Mouse (Mus musculus) C2C12 (cell line): ENCODE results near the gene Spop. TPM values are rescaled to one million over a fixed set of nuclear protein-coding genes. Genes with fewer than 3 reads are reported as not detected.

Source experiments
- H3K27me3 ChIP-seq: one replicate; pipeline ENCODE4 v1.6.1; 2011; ENCODE audit not compliant: control insufficient read depth, insufficient read depth, insufficient read length
- H3K36me3 ChIP-seq: one replicate; pipeline ENCODE4 v1.6.1; 2011; ENCODE audit not compliant: control insufficient read depth, insufficient read depth
- H3K4me3 ChIP-seq: one replicate; pipeline ENCODE4 v1.5.1; 2011; ENCODE audit warnings: mild to moderate bottlenecking, control low read depth; ENCODE audit not compliant: poor library complexity, insufficient read depth, severe bottlenecking
- H3K79me2 ChIP-seq: one replicate; pipeline ENCODE4 v1.6.1; 2011; ENCODE audit not compliant: control insufficient read depth, insufficient read depth
- H3K79me3 ChIP-seq: one replicate; pipeline ENCODE4 v1.6.1; 2011; ENCODE audit warnings: low read depth, control low read depth
- H3ac ChIP-seq: one replicate; pipeline ENCODE3; 2011; ENCODE audit warnings: low read depth; ENCODE audit not compliant: control insufficient read depth, insufficient read length
- CEBPB ChIP-seq: IDR thresholded peaks from one replicate; pipeline ENCODE4 v1.6.1; 2011; ENCODE audit warnings: low read depth, mild to moderate bottlenecking, control low read depth, moderate library complexity
- CTCF ChIP-seq: IDR thresholded peaks from one replicate; pipeline ENCODE4 v1.5.1; 2011; ENCODE audit not compliant: control insufficient read depth, insufficient read depth, insufficient read length
- FOSL1 ChIP-seq: IDR thresholded peaks from one replicate; pipeline ENCODE4 v1.8.0; 2011; ENCODE audit warnings: mild to moderate bottlenecking, low read length; ENCODE audit not compliant: poor library complexity, insufficient read depth, severe bottlenecking
- MAX ChIP-seq: IDR thresholded peaks from one replicate; pipeline ENCODE4 v1.6.1; 2011; ENCODE audit warnings: mild to moderate bottlenecking, control low read depth
- MYOD1 ChIP-seq: IDR thresholded peaks from one replicate; pipeline ENCODE4 v1.6.1; 2011; ENCODE audit warnings: low read depth; ENCODE audit not compliant: control insufficient read depth, insufficient read length
- MYOG ChIP-seq: IDR thresholded peaks from one replicate; pipeline ENCODE4 v1.6.1; 2011; ENCODE audit not compliant: control insufficient read depth, insufficient read length; ENCODE audit errors: extremely low read depth
- USF1 ChIP-seq: IDR thresholded peaks from one replicate; pipeline ENCODE4 v1.6.1; 2011; ENCODE audit warnings: low read depth, mild to moderate bottlenecking, control low read depth, moderate library complexity
- polyA plus RNA-seq: library from polyadenylated mRNA; unstranded; fragments of >200 nt; fragmentation: generic; extraction: Trizol; gene quantifications from one replicate; pipeline ENCODE4 v1.2.1, GENCODE M21; 2012; ENCODE audit warnings: missing spikeins

Spop gene
- polyA plus RNA-seq, 1 experiment, result 59.0 TPM

DNA sequence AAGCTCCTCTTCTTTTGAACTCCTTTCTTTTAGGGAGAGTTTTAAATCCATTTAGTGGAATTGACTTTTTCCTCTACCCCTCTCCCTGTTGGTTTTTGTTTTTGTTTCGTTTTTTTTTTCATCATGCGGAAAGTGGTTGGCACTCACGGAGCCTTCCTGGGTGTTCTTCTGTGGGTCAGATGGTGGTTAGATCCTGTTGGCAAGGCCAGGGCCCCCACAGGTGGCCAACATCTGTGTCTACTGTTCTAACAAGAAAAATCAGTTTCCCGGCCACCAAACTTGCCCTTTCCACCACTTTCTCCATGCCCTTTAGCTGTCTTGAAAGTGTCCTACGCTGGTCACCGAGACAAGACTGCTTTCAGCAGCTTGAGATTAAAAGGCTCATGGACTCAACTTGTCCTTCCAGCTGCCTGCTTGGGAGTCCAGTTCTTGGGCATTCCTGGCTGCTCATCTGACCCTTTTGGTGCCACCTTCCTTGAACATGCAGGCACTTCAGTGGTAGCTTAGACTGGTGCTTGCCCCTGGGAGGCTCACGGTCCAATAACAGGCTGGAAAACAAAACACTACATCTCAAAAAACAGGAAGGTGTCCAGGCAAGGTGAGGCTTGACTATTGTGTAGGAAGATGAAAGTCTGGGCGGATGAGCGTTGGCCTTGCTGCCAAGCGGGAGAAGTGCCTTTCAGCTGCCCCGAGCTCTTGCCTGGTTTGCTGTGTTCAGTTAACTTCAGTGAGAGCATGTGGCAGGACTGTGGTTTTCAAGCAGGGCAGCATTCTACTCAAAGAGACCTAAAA, 21.0 kb upstream of the Spop start:
- Histone ChIP-seq H3K36me3 (peaks cover 42% of the 10 kb centered on the region), H3K27me3 (no peaks in the 10 kb centered on the region), H3ac (no peak overlapping the region), H3K79me2 (no peaks in the 10 kb centered on the region), H3K4me3 (no peak overlapping the region), H3K79me3 (no peaks in the 10 kb centered on the region)
- no peak for TF ChIP-seq CEBPB

DNA sequence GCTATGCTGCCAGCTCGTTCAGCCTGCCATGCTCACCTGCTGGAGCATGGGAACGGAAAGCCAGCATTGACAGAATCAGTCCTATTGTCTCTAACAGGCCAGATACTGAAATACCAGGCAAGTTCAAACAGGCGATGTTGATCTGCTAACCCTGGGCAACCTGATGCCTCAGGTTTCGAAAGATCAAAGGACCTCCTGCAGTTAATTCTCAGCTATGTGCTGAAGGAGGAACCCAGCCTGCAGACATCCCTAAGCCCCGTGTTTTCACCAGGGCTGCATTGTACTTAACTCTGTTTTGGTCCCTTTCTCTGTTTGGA, 20.4 kb upstream of the Spop start:
- TF ChIP-seq MAX, result no peak
- no peak for TF ChIP-seq FOSL1
- TF ChIP-seq CTCF, result no peak
- peaks cover 37% of the 10 kb centered on the region for H3K36me3 ChIP-seq
- no peaks in the 10 kb centered on the region for H3K79me2 ChIP-seq
- no peaks in the 10 kb centered on the region for H3K79me3 ChIP-seq
- no peak overlapping the region for H3K4me3 ChIP-seq
- H3ac ChIP-seq, result no peak overlapping the region
- H3K27me3 ChIP-seq, result no peaks in the 10 kb centered on the region

DNA sequence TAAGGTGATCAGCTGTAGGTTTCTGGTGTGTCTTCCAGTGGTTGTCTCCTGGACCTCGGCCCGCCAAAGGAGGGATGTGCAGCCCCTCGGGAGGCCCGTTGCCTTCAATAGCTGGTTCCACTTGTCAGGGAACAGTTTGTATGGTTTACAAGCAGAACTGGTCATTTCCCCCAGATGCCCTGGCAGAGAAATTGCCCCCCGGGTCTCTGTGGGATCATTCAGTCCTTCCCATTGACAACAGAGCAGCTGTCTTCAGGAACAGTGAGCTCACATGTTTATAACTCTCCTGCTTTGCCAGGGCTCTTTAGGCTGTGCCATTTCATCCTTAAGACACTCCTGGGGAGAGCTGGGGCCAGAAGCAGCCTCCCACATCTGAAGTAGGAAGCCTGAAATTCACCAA, 19.8 kb upstream of the Spop start:
- no peak overlapping the region for H3K4me3 ChIP-seq
- peaks cover 30% of the 10 kb centered on the region for H3K36me3 ChIP-seq
- no peaks in the 10 kb centered on the region for H3K79me3 ChIP-seq
- no peak overlapping the region for H3ac ChIP-seq
- no peak for TF ChIP-seq CTCF
- TF ChIP-seq MYOG, result no peak
- no peak for TF ChIP-seq FOSL1
- no peak for TF ChIP-seq USF1
- no peak for TF ChIP-seq CEBPB
- TF ChIP-seq MAX, result no peak
- TF ChIP-seq MYOD1, result no peak
- H3K27me3 ChIP-seq, result no peaks in the 10 kb centered on the region
- H3K79me2 ChIP-seq, result no peaks in the 10 kb centered on the region

DNA sequence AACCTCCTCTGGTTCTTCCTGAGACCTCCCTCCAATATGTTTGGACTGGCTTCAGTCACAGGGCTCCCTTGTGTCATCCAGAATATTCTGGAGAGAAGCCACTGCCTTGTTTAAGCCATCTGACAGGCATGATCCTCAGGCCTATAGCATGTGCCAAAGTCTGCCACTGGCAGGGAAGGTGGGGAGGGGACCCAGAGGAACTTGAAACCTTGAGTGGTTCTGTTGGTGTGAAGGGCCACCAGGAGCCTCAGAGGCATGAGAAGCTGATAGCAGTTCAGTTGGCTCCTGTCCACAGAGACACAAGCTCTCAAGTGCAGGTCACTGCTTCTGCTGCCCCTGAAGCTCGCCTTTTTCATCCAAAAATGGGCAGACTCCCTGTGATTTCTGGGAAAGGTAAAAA, 17.3 kb upstream of the Spop start:
- no peak overlapping the region for H3K4me3 ChIP-seq
- TF ChIP-seq USF1 (no peak), CEBPB (no peak), CTCF (no peak), MYOG (no peak), FOSL1 (no peak), MYOD1 (no peak), MAX (no peak)
- no peaks in the 10 kb centered on the region for H3K79me2 ChIP-seq
- no peaks in the 10 kb centered on the region for H3K79me3 ChIP-seq
- H3K36me3 ChIP-seq, result peaks cover 7% of the 10 kb centered on the region
- no peaks in the 10 kb centered on the region for H3K27me3 ChIP-seq
- no peak overlapping the region for H3ac ChIP-seq

DNA sequence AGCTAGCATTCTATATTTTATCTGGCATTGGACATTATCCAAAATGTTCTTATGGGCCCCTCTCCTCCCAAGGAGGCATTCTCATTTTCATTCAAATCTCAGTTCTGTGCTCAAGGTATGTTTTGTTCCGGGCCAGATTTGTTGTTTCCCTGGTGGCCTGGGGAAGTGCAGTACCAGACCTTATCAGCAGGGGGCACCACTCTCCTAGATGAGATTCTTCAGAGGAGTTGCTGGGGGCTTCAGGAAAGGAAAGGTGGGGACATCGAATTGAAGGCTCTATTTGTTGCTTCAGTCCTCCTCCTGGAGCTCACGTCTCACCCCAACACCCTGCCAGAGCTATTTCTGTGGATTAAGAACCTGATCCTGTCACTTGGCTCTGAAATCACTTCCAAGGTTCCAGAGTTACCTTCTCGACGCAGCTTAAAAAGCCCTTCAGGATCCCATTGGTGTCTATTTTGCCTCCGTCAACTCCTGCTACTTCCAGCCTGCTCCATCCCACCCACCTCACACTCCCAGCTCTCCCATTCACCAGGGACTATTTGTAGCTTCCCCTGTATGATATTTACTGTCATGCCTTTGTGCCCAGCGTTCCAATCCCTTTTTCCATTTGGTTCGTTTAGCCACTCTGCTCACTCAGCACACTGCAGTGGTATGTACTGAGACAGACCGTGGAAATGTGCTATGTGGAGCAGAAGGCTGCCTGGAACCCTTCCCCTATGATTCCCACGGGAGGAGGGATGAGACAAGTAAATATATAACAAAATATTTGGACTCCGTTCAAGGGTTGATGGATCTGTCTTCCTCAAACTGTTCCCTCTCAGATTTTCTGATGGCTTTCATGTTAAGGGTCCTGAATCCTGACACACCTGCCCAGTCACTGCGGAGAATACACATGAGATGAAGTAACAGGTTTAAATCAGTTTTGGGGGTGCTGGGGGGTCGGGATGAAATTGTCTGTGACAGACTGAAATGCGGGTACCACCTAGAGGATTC, 15.7 kb upstream of the Spop start:
- no peak overlapping the region for H3ac ChIP-seq
- H3K79me2 ChIP-seq, result no peaks in the 10 kb centered on the region
- TF ChIP-seq FOSL1 (no peak), CEBPB (no peak), MYOG (no peak), MYOD1 (no peak), CTCF (no peak), USF1 (no peak), MAX (no peak)
- H3K27me3 ChIP-seq, result no peaks in the 10 kb centered on the region
- no peak overlapping the region for H3K4me3 ChIP-seq
- no peaks in the 10 kb centered on the region for H3K36me3 ChIP-seq
- no peaks in the 10 kb centered on the region for H3K79me3 ChIP-seq

DNA sequence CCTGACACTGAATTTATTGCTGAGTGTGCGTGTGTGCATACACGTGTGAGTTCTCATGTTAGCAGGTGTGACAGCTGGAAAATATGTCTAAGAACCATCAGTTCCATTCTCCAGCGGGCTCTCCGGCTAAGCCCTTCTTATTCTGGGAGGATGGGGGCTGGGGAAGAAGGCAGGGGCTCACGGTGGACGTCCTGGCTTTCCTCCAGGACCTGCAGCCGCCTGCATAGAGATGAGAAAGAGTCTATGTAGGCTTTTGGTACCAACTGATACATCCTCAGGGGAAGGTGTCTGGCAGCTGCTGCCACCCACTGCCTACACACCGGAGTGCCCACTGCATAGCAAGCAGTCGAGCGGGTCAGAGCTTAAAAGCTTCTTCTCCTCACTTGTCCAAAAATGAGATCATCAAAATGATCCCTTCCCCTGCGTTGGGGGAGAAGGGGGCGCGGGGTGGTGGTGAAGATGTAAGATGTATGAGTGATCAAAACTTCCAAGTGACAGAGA, 14.3 kb upstream of the Spop start:
- no peak overlapping the region for H3ac ChIP-seq
- no peak for TF ChIP-seq MAX
- no peaks in the 10 kb centered on the region for H3K27me3 ChIP-seq
- H3K79me2 ChIP-seq, result no peaks in the 10 kb centered on the region
- no peaks in the 10 kb centered on the region for H3K79me3 ChIP-seq
- no peak overlapping the region for H3K4me3 ChIP-seq
- H3K36me3 ChIP-seq, result no peaks in the 10 kb centered on the region
